Mouse (Mus musculus) NIH3T3 (cell line): ENCODE data around the gene H2-K1.

Source experiments
- DNase-seq: peaks from one replicate; pipeline ENCODE4 v3.0.0-alpha.2; 2012; ENCODE audit warnings: low read depth

Gene H2-K1

DNA sequence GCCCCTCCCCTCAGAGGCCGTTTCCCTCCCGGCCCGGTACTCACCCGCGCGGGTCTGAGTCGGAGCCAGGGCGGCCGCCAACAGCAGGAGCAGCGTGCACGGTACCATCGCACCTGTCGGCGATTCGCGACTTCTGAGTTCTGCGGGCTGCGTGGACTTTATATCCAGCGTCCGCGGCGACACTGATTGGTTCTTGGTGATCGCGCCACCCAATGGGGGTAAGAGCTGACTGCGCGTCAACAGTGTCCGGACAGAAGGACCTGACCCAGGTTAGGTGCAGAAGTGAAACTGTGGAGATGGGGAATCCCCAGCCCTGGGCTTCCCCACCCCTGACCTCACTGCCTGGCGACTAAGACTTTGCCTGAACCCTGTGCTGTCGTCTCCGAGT, at the start of gene H2-K1:
H2-K1 (minus strand) TSS at position 198 of the 388 bp plus-strand sequence.
- peak; percentile 92 for DNase-seq

DNA sequence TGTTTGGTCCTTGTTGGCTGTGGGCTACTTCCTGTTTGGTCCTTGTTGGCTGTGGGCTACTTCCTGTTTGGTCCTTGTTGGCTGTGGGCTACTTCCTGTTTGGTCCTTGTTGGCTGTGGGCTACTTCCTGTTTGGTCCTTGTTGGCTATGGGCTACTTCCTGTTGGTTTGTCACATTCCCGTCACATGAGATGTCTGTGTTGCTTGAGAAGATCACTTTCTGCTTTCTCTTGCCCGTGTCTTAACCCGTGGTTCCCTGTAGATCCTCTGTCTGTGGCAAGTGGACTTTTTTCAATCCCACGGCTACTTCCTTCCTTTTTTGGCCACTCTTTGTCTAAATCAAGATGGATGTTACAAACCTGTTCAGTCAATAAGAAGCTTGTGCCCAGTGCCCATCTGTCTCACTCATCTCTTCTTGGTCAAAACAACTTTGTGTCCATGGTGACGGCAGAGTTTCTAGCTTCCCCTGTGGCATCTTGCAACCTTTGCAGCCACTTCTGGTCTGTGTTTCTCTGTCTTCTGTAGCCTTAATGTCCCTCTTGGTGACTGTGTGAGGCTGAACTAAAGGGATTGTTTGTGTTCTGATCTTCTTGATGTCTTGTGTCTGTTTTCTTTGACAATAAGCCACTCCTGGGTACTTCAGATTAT, 47.4 kb upstream of the H2-K1 start:
- DNase-seq, result no peak

DNA sequence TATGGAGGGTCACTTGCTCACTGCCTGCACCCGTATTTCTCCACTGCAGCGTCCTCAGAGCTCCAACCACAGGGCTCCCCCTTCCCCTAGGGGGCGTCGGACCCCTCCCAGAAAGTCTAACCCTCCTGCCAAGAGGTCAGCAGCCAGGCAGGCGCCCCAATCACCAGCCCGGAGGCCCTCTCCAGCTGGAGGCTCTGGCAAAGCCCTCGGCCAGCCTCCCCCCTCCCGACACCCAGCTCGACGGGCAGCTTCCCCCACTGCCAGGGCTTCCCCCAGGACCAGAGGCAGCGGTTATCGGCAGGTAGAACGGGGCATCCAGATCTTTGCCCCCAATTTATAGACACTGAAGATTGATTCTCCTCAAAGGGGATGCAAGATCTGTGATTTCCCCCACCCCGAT, 45.8 kb upstream of the H2-K1 start:
- DNase-seq, result no peak

DNA sequence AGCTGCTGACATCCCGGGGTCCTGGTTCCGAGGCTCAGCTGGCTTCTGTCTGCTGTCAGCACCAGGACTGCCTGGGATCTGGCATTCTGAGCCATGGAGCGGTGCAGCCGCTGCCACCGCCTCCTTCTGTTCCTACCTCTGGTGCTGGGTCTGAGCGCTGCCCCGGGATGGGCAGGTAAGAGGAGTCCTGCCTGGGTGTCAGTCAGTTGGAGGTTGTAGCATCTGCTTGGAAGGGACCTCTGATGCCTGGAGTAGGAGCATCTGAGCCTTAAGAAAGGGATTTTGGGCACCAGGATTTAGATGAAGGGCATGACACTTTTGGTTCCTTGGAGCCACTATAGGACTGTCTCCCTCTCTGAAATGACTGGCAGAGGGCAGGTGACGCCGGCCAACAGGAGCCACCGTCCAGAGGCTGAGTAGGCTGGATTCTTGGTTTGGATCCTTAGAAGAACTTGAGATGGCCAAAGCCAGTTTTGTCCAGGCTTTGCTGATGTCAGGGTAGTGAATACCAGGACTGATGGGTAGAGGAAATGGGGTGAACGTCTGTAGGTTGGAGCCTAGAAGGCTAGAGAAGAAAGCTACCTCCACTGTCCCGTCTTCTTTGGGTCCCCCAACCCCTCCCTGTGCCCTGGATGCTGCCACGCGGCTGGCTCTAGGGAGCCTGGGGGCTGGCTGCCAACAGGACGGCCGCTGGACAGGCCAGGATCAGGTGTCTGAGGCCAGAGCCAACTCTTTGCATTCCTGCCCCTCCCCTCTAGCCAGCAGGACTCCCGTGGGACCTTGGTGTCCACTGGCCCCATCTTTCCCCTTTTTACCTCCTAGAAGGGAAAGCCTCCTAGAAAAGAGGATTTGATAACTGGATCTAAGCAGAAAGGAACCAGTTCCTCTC, 39.7 kb upstream of the H2-K1 start:
- peak; percentile 70 for DNase-seq

DNA sequence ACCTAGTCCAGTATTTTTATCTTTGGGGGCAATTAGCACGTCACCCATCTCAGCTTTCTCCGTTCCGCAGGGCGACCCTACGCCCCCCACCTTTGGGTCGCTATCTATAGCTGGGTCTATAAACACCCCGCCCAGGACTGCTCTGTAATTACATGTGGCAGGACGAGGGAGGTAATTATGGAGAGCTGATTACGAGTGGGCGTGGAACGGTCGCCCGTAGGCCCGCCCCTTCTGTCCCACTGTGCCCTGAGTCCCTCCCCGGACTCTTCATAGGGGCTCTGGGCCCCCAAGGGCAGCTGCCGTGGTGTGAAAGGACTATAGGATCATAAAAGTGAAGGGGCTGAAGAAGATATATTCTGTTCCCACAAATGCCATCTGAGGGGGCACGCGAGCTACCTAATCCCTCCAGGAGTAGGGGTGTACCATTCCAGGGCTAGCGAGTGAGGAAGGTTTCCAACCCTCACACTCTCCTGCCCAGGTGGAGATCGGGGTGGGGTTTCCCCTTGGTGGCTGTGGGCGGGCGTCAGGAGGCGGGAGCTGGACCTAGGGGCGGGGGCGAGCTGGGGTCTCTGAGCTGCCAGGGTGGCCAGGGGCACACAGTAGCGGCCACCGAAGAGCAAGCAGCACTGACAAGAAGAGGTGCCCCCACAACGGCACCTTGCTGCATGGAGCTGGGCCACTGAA, 38.9 kb upstream of the H2-K1 start, which contains the start of gene Col11a2:
Col11a2 (plus strand) TSS at position 560 of the 684 bp plus-strand sequence.
- DNase-seq, result no peak

DNA sequence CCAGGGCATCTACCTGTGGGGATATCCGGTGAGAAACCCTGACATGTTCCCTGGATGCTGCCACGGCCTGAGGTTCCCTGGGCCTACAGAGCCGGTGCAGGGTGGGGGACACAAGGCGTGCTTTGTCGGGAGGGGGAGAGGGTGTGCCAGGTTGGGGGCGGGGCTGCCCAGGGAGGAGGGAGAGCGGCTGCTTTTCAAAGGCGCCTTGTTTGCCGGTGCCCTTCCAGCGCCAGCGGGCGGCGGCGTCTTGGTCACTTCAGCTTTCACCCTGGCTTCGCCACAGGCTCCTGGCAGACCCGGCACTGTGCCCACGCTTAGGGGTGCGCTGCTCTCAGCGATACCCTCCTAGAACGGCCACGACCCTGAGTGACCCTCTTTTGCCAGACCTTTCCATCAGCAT, 38.3 kb upstream of the H2-K1 start:
- DNase-seq, result no peak

DNA sequence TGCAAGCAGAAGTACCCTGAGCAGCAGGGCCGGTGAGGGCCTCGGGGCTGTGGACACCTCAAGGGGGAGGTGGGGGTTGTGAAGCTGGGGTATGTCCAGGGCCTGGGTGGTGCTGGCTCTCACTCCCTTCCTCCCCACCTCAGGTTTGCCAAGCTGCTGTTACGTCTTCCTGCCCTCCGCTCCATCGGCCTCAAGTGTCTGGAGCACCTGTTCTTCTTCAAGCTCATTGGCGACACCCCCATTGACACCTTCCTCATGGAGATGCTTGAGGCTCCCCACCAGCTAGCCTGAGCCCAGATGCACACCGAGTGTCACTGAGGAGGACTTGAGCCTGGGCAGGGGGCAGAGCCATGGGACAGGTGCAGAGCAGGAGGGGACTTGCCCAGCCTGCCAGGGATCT, 37.1 kb upstream of the H2-K1 start:
- DNase-seq, result no peak

DNA sequence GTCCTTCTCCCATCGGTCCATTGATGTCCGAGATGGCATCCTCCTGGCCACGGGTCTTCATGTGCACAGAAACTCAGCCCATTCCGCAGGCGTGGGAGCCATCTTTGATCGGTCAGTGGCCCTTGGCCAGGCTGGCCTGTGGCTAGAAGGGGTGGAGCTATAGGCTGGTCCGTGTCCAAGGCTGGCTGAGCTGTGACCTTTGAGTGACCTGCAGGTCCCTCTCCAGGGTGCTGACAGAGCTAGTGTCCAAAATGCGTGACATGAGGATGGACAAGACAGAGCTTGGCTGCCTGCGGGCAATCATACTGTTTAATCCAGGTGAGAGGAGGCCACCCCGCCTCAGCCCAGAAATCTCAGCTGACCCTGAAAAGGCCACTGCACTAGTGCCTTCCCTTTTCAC, 36.5 kb upstream of the H2-K1 start:
- DNase-seq, result no peak

DNA sequence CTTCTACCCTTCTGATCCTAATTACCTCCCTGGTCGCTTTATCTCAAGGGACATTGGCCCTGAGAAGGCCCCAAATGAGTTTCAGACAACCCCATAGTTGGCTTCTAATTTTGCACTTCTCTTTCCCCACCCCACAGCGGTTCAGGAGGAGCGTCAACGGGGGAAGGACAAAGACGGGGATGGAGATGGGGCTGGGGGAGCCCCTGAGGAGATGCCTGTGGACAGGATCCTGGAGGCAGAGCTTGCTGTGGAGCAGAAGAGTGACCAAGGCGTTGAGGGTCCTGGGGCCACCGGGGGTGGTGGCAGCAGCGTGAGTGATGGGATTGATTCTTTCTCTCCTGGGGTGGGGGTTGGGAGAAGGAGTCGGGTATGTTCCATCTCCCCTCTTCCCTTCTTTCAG, 35.4 kb upstream of the H2-K1 start:
- DNase-seq, result no peak

DNA sequence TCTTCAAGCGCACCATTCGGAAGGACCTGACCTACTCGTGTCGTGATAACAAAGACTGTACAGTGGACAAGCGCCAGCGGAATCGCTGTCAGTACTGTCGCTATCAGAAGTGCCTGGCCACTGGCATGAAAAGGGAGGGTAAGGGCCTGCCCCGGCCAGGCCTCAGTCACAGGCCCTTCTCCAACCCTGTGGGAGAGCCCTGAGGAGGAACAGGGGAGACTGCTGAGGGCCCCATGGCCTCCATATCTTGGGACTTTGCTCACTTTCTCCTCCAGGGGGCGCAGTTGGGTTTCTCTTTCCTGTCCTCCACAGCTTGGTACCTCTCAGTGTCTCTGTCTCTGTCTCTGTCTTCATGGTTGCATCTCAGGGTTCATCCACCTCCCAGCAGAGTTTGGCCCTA, 33.9 kb upstream of the H2-K1 start:
- peak; percentile 82 for DNase-seq

DNA sequence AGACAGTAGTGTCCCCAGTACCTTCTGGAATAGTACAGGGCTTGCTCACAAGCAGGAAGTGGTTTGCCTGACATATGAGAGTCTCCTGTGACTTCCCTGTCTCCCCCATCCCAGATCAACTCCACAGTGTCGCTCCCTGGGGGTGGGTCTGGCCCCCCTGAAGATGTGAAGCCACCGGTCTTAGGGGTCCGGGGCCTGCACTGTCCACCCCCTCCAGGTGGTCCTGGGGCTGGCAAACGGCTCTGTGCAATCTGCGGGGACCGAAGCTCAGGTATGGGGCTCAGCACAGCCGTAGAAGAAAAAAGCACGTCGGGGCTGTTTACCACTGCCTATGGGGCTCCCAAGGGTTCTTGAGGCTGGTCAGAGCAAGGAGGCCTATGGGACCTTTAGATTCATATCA, 33.3 kb upstream of the H2-K1 start:
- no peak for DNase-seq

DNA sequence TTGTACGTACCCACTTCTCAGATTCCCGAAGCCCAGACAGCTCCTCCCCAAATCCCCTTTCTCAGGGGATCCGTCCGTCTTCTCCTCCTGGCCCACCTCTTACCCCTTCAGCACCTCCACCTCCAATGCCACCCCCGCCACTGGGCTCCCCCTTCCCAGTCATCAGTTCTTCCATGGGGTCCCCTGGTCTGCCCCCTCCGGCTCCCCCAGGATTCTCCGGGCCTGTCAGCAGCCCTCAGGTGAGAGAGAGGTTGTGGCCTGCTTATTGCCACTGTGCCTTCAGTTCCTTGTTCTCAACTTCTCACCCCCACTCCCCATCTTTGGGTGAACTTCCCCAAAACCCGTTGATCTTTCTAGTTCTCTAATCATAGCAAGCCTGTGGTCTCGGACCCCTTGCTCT, 32.7 kb upstream of the H2-K1 start:
- DNase-seq, result no peak

DNA sequence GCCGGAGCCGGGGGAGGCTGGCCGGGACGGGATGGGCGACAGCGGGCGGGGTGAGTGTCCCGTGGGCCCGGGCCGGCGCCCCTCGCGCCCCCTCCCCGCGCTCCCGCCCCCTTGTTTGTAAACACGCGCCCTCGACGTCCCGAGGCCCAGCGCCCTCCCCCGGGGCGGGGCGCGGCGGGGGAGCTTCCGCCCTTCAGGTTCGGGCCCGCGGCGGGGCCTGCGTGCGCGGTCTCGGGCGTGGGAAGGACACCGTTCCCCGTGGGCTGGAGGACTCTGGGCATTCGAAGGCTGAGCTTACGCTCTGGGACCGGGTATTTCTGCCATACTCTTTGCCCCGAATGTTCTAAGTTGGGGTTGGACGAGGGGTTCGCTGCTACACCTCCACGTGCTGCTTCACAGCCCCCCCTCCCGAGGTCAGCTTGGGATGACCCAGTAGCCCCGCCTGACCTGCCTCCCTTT, 32.1 kb upstream of the H2-K1 start:
- peak; percentile 82 for DNase-seq

DNA sequence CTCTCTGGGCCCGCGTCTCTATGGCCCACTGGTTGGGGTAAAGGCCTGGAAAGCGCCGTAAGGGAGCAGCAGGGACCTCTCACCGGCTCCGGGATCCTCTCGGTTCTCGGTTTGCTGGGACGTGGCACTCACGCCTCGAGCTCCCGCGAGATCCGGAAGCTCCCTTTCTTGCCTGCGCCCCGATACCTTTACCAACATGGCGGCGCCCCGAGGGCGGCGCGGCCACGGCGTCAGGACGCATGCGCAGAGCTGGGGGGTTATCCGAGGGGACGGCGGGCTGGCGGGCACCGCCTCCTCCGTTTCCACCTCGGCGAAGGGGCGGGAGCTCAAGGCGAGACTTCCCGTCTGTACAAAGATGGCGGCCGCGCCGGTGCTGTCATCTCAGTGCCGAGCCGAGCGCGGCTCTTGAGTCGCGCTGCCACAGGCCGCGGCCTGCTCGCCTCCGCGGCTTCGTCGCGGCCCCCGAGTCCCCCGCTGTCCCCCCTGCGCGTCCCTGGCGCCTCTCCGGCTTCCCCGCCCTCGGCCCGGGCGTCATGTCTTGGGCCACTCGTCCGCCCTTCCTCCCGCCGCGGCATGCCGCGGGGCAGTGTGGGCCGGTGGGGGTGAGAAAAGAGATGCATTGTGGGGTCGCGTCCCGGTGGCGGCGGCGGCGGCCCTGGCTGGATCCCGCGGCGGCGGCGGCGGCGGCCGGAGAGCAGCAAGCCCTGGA, 31.5 kb upstream of the H2-K1 start, which contains the start of the genes Slc39a7 and Rxrb:
Slc39a7 (minus strand) TSS at position 218 of the 709 bp plus-strand sequence.
Rxrb (plus strand) TSS at position 348 of the 709 bp plus-strand sequence.
- DNase-seq, result peak; percentile 100

DNA sequence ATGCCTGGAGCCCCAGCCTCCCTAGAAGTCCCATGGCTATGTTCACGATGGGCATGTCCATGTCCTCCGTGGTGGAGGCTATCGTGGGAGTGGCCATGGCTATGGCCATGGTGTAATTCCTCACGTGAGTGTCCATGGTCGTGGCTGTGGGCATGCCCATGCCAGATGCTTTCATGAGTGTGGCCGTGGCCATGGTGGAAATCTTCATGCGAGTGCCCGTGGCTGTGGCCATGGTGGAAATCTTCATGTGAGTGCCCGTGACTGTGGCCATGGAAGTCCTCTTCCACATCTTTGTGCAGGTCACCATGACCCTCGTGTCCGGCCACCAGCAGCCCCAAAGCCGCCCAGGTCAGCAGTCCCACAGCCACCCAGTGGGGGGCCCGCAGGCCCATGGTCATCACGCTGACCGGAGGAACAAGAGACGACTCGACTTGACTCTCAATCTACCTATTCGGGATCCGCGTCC, 30.7 kb upstream of the H2-K1 start:
- DNase-seq, result peak; percentile 64

DNA sequence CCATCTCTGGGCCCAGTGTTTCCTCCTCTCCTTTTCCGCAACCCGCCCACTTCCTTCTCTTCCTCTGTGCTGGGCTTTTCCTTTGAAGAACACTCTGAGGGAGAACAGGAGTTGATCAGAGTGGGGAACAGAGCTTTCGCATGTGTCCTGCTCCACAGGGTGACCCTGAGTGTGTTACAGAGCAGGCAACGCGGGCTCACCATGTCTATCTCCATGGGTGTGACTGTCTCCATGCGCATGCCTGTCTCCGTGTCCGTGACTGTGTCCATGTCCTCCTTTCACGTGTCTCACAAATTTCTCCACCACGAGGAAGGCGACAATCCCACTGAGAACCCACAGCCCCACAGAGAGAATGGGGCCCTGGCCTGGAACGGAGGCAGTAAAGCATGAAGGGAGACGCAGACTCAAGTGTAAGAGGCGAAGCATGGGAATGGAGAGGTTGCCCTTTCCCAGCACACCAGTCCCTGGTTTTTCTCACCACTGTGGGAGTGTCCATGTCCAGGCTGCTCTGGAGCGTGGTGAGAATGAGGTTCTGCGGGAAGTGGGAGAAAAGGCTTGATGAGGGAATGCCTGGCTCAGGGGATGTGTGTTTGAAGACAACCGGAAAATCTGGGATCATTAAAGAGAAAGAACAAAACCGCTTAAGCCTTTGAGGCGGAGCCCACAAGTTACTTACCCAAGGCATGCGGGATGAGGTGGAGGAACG, 29.9 kb upstream of the H2-K1 start:
- no peak for DNase-seq

DNA sequence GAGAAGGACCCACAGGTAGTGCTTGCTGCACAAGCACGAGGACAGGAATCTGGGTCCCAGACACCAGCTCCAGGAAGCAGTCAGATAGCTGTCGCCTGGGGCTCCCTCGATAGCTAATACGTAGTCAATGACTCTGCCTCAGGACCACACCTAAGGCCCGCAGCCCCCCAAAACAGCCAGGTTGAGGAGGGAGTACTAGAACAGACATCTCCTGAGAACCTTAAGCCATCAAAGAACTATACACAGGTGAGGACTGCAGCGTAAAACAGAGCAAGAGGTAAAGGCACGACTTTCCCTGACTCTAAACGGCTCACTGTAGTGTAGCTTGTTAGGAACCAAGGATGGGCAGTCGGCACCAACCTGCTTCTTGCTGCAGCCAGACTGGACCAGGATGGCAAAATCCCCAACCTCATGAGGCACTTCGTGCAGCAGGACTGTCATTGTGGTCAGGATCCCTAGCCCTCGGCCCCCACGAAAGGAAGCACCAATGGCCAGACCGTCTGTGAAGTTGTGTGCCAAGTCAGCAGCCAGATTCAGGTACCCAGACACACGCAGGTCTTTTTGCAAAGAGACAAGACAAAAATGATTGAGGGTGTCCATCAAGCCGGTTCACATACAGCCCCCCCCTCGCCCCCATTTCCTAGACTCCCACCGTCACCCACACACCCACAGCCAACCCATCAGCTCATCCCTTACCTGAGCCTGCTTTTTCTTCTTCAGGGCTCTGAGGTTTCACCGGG, 29.2 kb upstream of the H2-K1 start:
- DNase-seq, result no peak

DNA sequence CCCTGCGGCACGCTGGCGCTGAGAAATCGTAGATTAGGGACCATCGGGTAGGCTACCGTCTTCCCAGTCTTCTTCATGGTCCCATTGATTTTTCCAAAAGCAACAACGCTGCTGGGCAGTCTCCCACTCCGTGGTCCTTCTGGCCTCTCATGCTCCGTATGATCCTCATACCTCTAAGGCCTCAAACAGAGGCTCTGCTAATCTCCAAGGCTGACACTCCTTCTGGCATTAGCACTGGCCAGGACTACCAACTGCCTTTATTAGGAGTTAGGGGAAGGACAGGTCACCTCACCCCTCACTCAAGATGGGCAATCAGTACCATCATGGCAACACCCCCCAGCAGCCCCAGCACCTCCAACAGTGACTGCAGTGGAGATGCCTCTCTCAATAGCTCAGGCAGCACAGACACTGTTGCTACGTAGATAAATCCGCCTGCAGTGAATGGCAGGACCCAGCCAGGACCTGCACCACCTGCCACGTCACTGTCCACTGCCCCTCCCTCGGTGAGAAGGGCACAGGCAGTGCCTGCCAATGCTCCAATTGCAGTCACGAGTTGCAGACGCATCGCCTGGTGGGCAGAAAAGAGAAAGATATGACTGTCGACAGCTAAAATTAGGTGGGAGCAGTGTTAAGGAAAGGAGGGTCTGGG, 28.5 kb upstream of the H2-K1 start:
- no peak for DNase-seq

DNA sequence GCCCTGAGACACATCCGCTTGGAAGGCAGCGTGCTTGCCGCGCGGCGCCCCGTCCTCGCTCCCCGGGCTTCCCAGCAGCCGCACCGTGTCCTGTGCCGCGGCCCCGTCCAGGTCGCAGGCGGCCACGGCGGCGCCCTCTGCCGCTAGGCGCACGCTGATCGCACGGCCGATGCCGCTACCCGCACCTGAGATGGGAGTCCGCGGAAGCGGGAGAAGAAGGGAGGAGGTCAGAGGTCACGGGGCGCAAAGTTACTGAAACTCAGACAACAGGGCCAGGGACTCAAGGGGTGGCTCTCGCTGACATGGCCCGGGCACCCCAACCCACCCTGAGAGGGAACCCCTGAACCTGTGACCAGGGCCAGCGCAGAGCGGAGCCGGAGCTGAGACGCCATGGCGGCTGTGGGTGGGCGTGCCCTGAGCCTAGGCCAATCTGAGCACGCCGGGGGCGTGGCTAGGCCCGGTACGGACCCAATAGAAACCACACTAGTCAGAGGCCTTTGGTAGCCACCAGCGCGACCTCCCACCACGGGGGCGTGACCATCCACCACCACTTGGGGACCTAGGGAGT, 27.6 kb upstream of the H2-K1 start, which contains the start of gene H2-Ke6:
H2-Ke6 (minus strand) TSS at position 405 of the 568 bp plus-strand sequence.
- DNase-seq, result peak; percentile 97
